Mouse (Mus musculus) bone marrow macrophage, adult 2 months (primary cell): ENCODE measurements at regions not wholly inside any gene's neighbourhood (a gene's known extent, or its start where the extent isn't known, plus 50 kb on each side); places are given as distances from the start of the nearest gene placed in this dataset.

Experiments used
- CTCF ChIP-seq: IDR thresholded peaks from 2 replicates; pipeline ENCODE4 v1.5.1; 2012; ENCODE audit warnings: low read depth, mild to moderate bottlenecking, low read length, moderate library complexity
- POLR2A ChIP-seq: IDR thresholded peaks from 2 replicates; pipeline ENCODE4 v1.6.1; 2012; ENCODE audit warnings: mild to moderate bottlenecking, low read depth, low read length, borderline replicate concordance

DNA sequence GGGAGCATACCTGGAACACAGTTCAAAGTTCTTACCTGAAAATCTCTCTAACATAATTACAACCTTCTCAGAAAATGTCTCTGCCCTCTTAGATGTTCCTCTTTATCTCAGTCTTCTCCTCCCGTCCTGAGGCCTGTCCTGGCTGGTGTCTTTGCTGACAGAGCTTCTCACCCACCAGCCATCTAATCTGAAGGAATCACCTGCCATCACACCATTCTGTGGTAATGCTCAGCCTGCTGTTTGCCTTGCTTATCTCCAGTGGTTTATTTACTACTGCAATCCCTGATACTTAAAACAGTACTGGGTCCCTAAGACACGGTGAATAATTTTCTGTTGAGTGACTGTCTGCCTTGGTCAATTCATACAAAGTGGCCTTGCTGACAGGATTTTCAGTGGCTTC, 317.8 kb upstream of the Hnrnpa3 start:
- TF ChIP-seq CTCF, result no peak
- no peak for TF ChIP-seq POLR2A
